Mouse (Mus musculus) lung, postnatal 0 days (tissue): ENCODE data around the gene Gm20696.

Experiments
- CTCF ChIP-seq: IDR thresholded peaks from 2 replicates; pipeline ENCODE4 v1.5.1; 2016; ENCODE audit warnings: antibody characterized with exemption, mild to moderate bottlenecking
- EP300 ChIP-seq: IDR thresholded peaks from 2 replicates; pipeline ENCODE4 v1.6.1; 2016; ENCODE audit warnings: antibody characterized with exemption, mild to moderate bottlenecking, control low read depth

DNA sequence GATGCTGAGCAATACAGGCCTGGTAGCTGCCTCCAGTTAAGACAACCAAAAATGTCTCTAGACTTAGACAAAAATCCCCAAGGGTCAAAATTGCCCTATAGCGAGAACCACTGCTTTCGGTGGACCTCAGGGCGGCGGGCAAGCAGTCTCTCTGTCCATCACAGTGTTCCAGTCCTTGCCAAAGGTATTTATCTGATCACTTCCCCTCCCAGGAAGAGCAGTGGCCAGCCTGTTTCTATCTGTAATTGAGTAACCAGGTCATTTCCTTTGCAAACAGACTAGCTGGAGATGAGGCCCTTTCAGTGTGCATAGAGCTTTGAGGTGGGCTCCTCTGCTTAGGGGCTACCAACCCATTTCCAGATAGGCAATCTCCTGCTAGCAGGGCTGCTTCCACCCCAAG, 134.1 kb downstream of the Gm20696 start:
- TF ChIP-seq EP300 (no peak), CTCF (no peak)
